Mouse (Mus musculus): ENCODE results near the gene Ttc8.

GRCm38 (mm10) chr12:98991076-98991829, 70.9 kb downstream of the Ttc8 start:
- TF ChIP-seq CTCF (IDR thresholded peaks at IDR 0.05; ENCODE audit: low read depth) (no peak), EP300 (optimal IDR thresholded peaks at IDR 0.05) (no peak)

Data from stomach, postnatal 0 days (tissue).